Mouse (Mus musculus): ENCODE data around the gene Tspan15.

- TF ChIP-seq POLR2A (IDR thresholded peaks at IDR 0.05; ENCODE audit: borderline replicate concordance, insufficient read depth, low read length): no peak
- TF ChIP-seq CTCF (IDR thresholded peaks at IDR 0.05; ENCODE audit: borderline replicate concordance, insufficient read depth, low read depth, low read length): no peak
These were observed 51.1 kb downstream of the Tspan15 start for GRCm38 (mm10) chr10:62179944-62180343.
